Mouse (Mus musculus): Measurements from ENCODE around the gene Gbx1.
"Not testable (repeated sequence)": the region's sequence is repeated elsewhere in the genome, so short reads cannot be mapped to it uniquely, and the experiment has no call there.

The Gbx1 gene

GRCm38 (mm10) chr5:24526889-24527230, at the start of gene Gbx1:
Gbx1 (minus strand) TSS chr5:24527202.
- no peak for DNase-seq (ENCODE audit: low spot score in 2 of 2)

GRCm38 (mm10) chr5:24576801-24577182, 49.8 kb upstream of the Gbx1 start:
- DNase-seq (ENCODE audit: low spot score in 2 of 2), result no peak

GRCm38 (mm10) chr5:24575948-24576347, 48.9 kb upstream of the Gbx1 start:
- no peak for DNase-seq (ENCODE audit: low spot score in 2 of 2)

GRCm38 (mm10) chr5:24556709-24557108, 29.7 kb upstream of the Gbx1 start, which contains the start of gene 4931409K22Rik:
4931409K22Rik (minus strand) TSS chr5:24556809.
- DNase-seq (ENCODE audit: low spot score in 2 of 2), result no peak

GRCm38 (mm10) chr5:24555335-24555734, 28.3 kb upstream of the Gbx1 start:
- not testable (repeated sequence) for DNase-seq (ENCODE audit: low spot score in 2 of 2)

GRCm38 (mm10) chr5:24553621-24554244, 26.7 kb upstream of the Gbx1 start:
- no peak for DNase-seq (ENCODE audit: low spot score in 2 of 2)

- DNase-seq (ENCODE audit: low spot score in 2 of 2), result no peak
Observed at GRCm38 (mm10) chr5:24551317-24551688, 24.3 kb upstream of the Gbx1 start.

- peak; percentile 51 for DNase-seq (ENCODE audit: low spot score in 2 of 2)
Observed at GRCm38 (mm10) chr5:24550598-24551316, 23.8 kb upstream of the Gbx1 start.

- DNase-seq (ENCODE audit: low spot score in 2 of 2), result no peak
Observed at GRCm38 (mm10) chr5:24542643-24543042, 15.6 kb upstream of the Gbx1 start.

GRCm38 (mm10) chr5:24541144-24541569, 14.2 kb upstream of the Gbx1 start:
- no peak for DNase-seq (ENCODE audit: low spot score in 2 of 2)

GRCm38 (mm10) chr5:24540387-24541143, 13.6 kb upstream of the Gbx1 start, which contains the start of gene Asb10:
Asb10 (minus strand) TSS chr5:24540978.
- no peak for DNase-seq (ENCODE audit: low spot score in 2 of 2)

GRCm38 (mm10) chr5:24539571-24540296, 12.7 kb upstream of the Gbx1 start:
- no peak for DNase-seq (ENCODE audit: low spot score in 2 of 2)

GRCm38 (mm10) chr5:24537618-24538017, 10.6 kb upstream of the Gbx1 start:
- DNase-seq (ENCODE audit: low spot score in 2 of 2), result no peak

- no peak for DNase-seq (ENCODE audit: low spot score in 2 of 2)
Observed at GRCm38 (mm10) chr5:24536511-24536910, 9.5 kb upstream of the Gbx1 start.

GRCm38 (mm10) chr5:24535731-24536130, 8.7 kb upstream of the Gbx1 start:
- DNase-seq (ENCODE audit: low spot score in 2 of 2), result no peak

GRCm38 (mm10) chr5:24534292-24534691, 7.3 kb upstream of the Gbx1 start:
- no peak for DNase-seq (ENCODE audit: low spot score in 2 of 2)

GRCm38 (mm10) chr5:24533391-24533790, 6.4 kb upstream of the Gbx1 start:
- no peak for DNase-seq (ENCODE audit: low spot score in 2 of 2)

- DNase-seq (ENCODE audit: low spot score in 2 of 2), result peak; percentile 92 to 96
Observed at GRCm38 (mm10) chr5:24530042-24530689, 3.2 kb upstream of the Gbx1 start.

GRCm38 (mm10) chr5:24527780-24528179, 778 bp upstream of the Gbx1 start:
- DNase-seq (ENCODE audit: low spot score in 2 of 2), result no peak

GRCm38 (mm10) chr5:24526190-24526888, 663 bp downstream of the Gbx1 start:
- no peak for DNase-seq (ENCODE audit: low spot score in 2 of 2)

Measured in cerebellum, postnatal 4 days (tissue).